Mouse (Mus musculus) cerebellum, adult 2 months (tissue): ENCODE measurements around the gene Grb10.

ENCODE experiments used
- CTCF ChIP-seq: fragments of 200-500 bp; IDR thresholded peaks from 2 replicates; pipeline ENCODE4 v1.5.1; 2011; ENCODE audit warnings: low read depth, mild to moderate bottlenecking, control low read depth, low read length, moderate library complexity, borderline replicate concordance; ENCODE audit not compliant: insufficient read depth
- POLR2A ChIP-seq: fragments of 200-500 bp; IDR thresholded peaks from 2 replicates; pipeline ENCODE4 v1.6.1; 2011; ENCODE audit warnings: low read length, control low read depth, borderline replicate concordance; ENCODE audit not compliant: insufficient read depth

DNA sequence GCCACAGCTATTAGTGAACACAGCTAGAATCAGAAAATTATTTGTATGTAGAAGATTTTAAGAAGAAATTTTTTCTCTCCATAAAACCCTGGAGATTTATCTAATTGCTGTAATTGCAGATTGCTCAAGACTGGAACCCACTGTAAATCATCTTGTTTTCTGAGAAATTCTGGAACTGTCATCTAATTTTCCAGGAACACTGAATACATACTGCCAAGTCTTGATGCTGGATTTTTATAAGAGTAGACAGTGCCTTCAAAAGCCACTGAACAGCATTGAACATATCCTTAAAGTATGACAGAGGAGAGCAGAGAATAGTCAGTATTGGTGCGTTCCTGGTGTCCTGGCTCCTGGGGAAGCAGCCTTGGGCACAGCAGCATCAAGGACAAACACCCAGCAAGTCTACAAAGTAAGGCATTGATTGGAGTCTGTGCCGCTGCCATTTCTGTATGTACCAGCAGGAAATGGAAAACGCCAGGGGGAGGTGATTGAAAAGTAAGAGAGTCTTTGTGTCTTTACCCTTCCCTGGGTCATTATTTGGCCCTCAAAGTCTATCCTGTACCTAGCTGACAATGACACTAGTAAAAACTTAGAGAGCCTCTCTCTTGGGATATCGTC lies 38.1 kb downstream of the Grb10 start:
- no peak for TF ChIP-seq CTCF
- no peak for TF ChIP-seq POLR2A
